Comparison of ENCODE assay signal across 23 mouse cellular contexts in genomic region chr2:119845882-119846546, GRCm38 (mm10). TPM values are rescaled to one million over a fixed set of nuclear protein-coding genes. Genes with fewer than 3 reads are reported as not detected.
DNase-seq lines count a peak whose midpoint lies in the region; ATAC-seq and TF ChIP-seq lines count a peak whose summit lies in the region.
"Had no signal": no experiment of that assay in that cellular context is flagged by ENCODE, and none has a peak within 500 bp of the region (broad histone marks: within the 10 kb centered on the region; RNA-seq: fewer than 3 reads in every experiment).

No protein-coding gene starts in this region.

- no peak for TF ChIP-seq EP300 in stomach, postnatal 0 days (optimal IDR thresholded peaks at IDR 0.05)

- no peak overlapping the region for H3K4me2 ChIP-seq in liver, embryonic 11.5 days
- no peak overlapping the region for H3K4me2 ChIP-seq in stomach, postnatal 0 days (replicated peaks; ENCODE audit: low read depth)
- H3K4me2 ChIP-seq: embryonic facial prominence, embryonic 13.5 days; forebrain, embryonic 12.5 days; forebrain, embryonic 15.5 days; heart, embryonic 13.5 days; hindbrain, embryonic 12.5 days; hindbrain, embryonic 15.5 days had no signal

- H3K4me1 ChIP-seq in liver, adult 2 months (ENCODE audit: control insufficient read depth, insufficient read depth, low read length): peaks cover 4% of the 10 kb centered on the region; the same call in 1 of the 2 replicates
- H3K4me1 ChIP-seq in liver, embryonic 11.5 days (replicated peaks; ENCODE audit: control insufficient read depth, insufficient read depth, low read length): no peaks in the 10 kb centered on the region
- no peaks in the 10 kb centered on the region for H3K4me1 ChIP-seq in stomach, postnatal 0 days (replicated peaks; ENCODE audit: control insufficient read depth, insufficient read depth)
- H3K4me1 ChIP-seq: embryonic facial prominence, embryonic 10.5 days; embryonic facial prominence, embryonic 13.5 days; forebrain, embryonic 12.5 days; forebrain, embryonic 15.5 days; hindbrain, embryonic 12.5 days; hindbrain, embryonic 15.5 days had no signal

- no peak for ATAC-seq in liver, embryonic 11.5 days (replicated peaks; ENCODE audit: low FRiP score)
- peak; percentile 86 for ATAC-seq in megakaryocyte-erythroid progenitor cell, adult 5-6 weeks (replicated peaks; ENCODE audit: low FRiP score, low TSS enrichment, poor library complexity, severe bottlenecking)
- peak; percentile 87 for ATAC-seq in stomach, postnatal 0 days (ENCODE audit: low FRiP score, low TSS enrichment)
- ATAC-seq: activated CD4-positive, CD25-positive, alpha-beta regulatory T cell, adult 4 months; CD4-positive, CD25-positive, alpha-beta regulatory T cell, adult 4 months; forebrain, embryonic 15.5 days had no signal

- peak; percentile 28 for DNase-seq in cerebellum, adult 9-11 months
- no peak for DNase-seq in cerebellum, postnatal 14 days
- DNase-seq in liver, adult 2 months (ENCODE audit: extremely low read depth, low read depth, low spot score): peak; percentile 54
- DNase-seq in liver, embryonic 11.5 days (ENCODE audit: low spot score): no peak
- DNase-seq in stomach, postnatal 0 days (ENCODE audit: low spot score): peak; percentile 45
- no peak for DNase-seq in neural tube, embryonic 10.5 days (ENCODE audit: extremely low spot score, low spot score)
- no peak for DNase-seq in lung, postnatal 25 days (ENCODE audit: low spot score)
- DNase-seq: adrenal gland, adult 8-10 months; adrenal gland, postnatal 25 days; embryo, embryonic 11 days had no signal

- H3K9me3 ChIP-seq in liver, embryonic 11.5 days (ENCODE audit: control insufficient read depth, low read length): no peaks in the 10 kb centered on the region
- H3K9me3 ChIP-seq in stomach, postnatal 0 days (ENCODE audit: control insufficient read depth, low read length): no peaks in the 10 kb centered on the region
- H3K9me3 ChIP-seq: embryonic facial prominence, embryonic 10.5 days; embryonic facial prominence, embryonic 13.5 days; forebrain, embryonic 12.5 days; forebrain, embryonic 15.5 days; heart, embryonic 10.5 days; heart, embryonic 13.5 days; hindbrain, embryonic 12.5 days; hindbrain, embryonic 15.5 days had no signal

- no peaks in the 10 kb centered on the region for H3K79me2 ChIP-seq in liver, adult 2 months (ENCODE audit: control insufficient read depth, insufficient read depth, low read length)

- 24% methylated on average over 2 of the region's 2 CpGs for WGBS in liver, adult 2 months
- WGBS in liver, embryonic 11.5 days: 54% methylated on average over 2 of the region's 2 CpGs
- WGBS in stomach, postnatal 0 days: 59% methylated on average over 2 of the region's 2 CpGs

- no peaks in the 10 kb centered on the region for H3K27me3 ChIP-seq in liver, adult 2 months (ENCODE audit: control insufficient read depth, insufficient read depth, low read length)
- H3K27me3 ChIP-seq in liver, embryonic 11.5 days (replicated peaks; ENCODE audit: control insufficient read depth, insufficient read depth, low read length): no peaks in the 10 kb centered on the region
- no peaks in the 10 kb centered on the region for H3K27me3 ChIP-seq in stomach, postnatal 0 days (ENCODE audit: control insufficient read depth, insufficient read depth, low read length)
- H3K27me3 ChIP-seq: embryonic facial prominence, embryonic 13.5 days; forebrain, embryonic 12.5 days; forebrain, embryonic 15.5 days; heart, embryonic 13.5 days; hindbrain, embryonic 12.5 days; hindbrain, embryonic 15.5 days had no signal

- no peak overlapping the region for H3K4me3 ChIP-seq in liver, adult 2 months (ENCODE audit: insufficient read depth, low read depth, low read length)
- no peak overlapping the region for H3K4me3 ChIP-seq in liver, embryonic 11.5 days (ENCODE audit: low read depth, low read length)
- H3K4me3 ChIP-seq in stomach, postnatal 0 days (ENCODE audit: low read depth, low read length): no peak overlapping the region
- H3K4me3 ChIP-seq: embryonic facial prominence, embryonic 10.5 days; embryonic facial prominence, embryonic 13.5 days; erythroblast, embryonic 14.5 days; forebrain, embryonic 12.5 days; forebrain, embryonic 15.5 days; heart, adult 2 months; heart, embryonic 10.5 days; heart, embryonic 13.5 days; hindbrain, embryonic 12.5 days; hindbrain, embryonic 15.5 days had no signal

- TF ChIP-seq POLR2A in liver, adult 2 months (IDR thresholded peaks at IDR 0.05; ENCODE audit: extremely low read depth, insufficient read depth, low read length): no peak

- no peak overlapping the region for H3K9ac ChIP-seq in liver, adult 2 months (ENCODE audit: low read depth, low read length)
- H3K9ac ChIP-seq in liver, embryonic 11.5 days (ENCODE audit: low read depth, low read length): no peak overlapping the region
- no peak overlapping the region for H3K9ac ChIP-seq in stomach, postnatal 0 days (ENCODE audit: low read length)
- H3K9ac ChIP-seq: embryonic facial prominence, embryonic 13.5 days; forebrain, embryonic 12.5 days; forebrain, embryonic 15.5 days; heart, embryonic 13.5 days; hindbrain, embryonic 12.5 days; hindbrain, embryonic 15.5 days had no signal

- no peak for TF ChIP-seq CTCF in liver, adult 2 months (IDR thresholded peaks at IDR 0.05; ENCODE audit: low read depth, low read length)
- no peak for TF ChIP-seq CTCF in stomach, postnatal 0 days (IDR thresholded peaks at IDR 0.05; ENCODE audit: low read depth)

- H3K27ac ChIP-seq in liver, adult 2 months (replicated peaks; ENCODE audit: insufficient read depth, low read depth, low read length): no peak overlapping the region
- H3K27ac ChIP-seq in liver, embryonic 11.5 days (ENCODE audit: low read depth, low read length): no peak overlapping the region
- no peak overlapping the region for H3K27ac ChIP-seq in stomach, postnatal 0 days (replicated peaks)
- H3K27ac ChIP-seq: embryonic facial prominence, embryonic 10.5 days; embryonic facial prominence, embryonic 13.5 days; forebrain, embryonic 12.5 days; forebrain, embryonic 15.5 days; heart, adult 2 months; heart, embryonic 10.5 days; heart, embryonic 13.5 days; hindbrain, embryonic 12.5 days; hindbrain, embryonic 15.5 days had no signal

- H3K36me3 ChIP-seq in liver, adult 2 months (ENCODE audit: control insufficient read depth, insufficient read depth, low read length): no peaks in the 10 kb centered on the region
- H3K36me3 ChIP-seq in liver, embryonic 11.5 days (ENCODE audit: control insufficient read depth, insufficient read depth, low read length): no peaks in the 10 kb centered on the region
- no peaks in the 10 kb centered on the region for H3K36me3 ChIP-seq in stomach, postnatal 0 days (ENCODE audit: control insufficient read depth, insufficient read depth, low read length)
- H3K36me3 ChIP-seq: embryonic facial prominence, embryonic 10.5 days; embryonic facial prominence, embryonic 13.5 days; forebrain, embryonic 12.5 days; forebrain, embryonic 15.5 days; heart, embryonic 10.5 days; heart, embryonic 13.5 days; hindbrain, embryonic 12.5 days; hindbrain, embryonic 15.5 days had no signal

RNA-seq across cellular contexts. Expression of gene Tyro3, which starts 48.5 kb away (rescaled TPM):
- 0.18 and 0.34 TPM in 2 replicates for total RNA-seq in liver, adult 2 months (2014; rRNA removed)
- 0.14 and 0.39 TPM in 2 replicates for polyA plus RNA-seq in liver, adult 2 months (2012; rRNA removed)
- 5.8 and 5.9 TPM in 2 replicates for polyA plus RNA-seq in liver, embryonic 11.5 days (2014; fragmentation: Nextera tagmentation; extraction: Ambion mirVana)
- total RNA-seq in megakaryocyte-erythroid progenitor cell, adult 5-6 weeks (2014; fragmentation: Nextera tagmentation): 0.45 TPM in 1 of 2 replicates, not detected in the other
- total RNA-seq in megakaryocyte-erythroid progenitor cell, adult 5-6 weeks (2017): not detected in 2 replicates
- 20.6 and 22.8 TPM in 2 replicates for polyA plus RNA-seq in stomach, postnatal 0 days (2015; fragmentation: Nextera tagmentation; extraction: Ambion mirVana)
- polyA plus RNA-seq: erythroblast, embryonic 14.5 days had no signal

RNA-seq across cellular contexts. Expression of gene Mga, which starts 51.0 kb away (rescaled TPM):
- 22.0 and 30.4 TPM in 2 replicates for total RNA-seq in liver, adult 2 months (2014; rRNA removed)
- polyA plus RNA-seq in liver, adult 2 months (2012; rRNA removed): 5.5 and 7.0 TPM in 2 replicates
- 22.0 and 23.9 TPM in 2 replicates for polyA plus RNA-seq in liver, embryonic 11.5 days (2014; fragmentation: Nextera tagmentation; extraction: Ambion mirVana)
- 76.3 and 98.4 TPM in 2 replicates for total RNA-seq in megakaryocyte-erythroid progenitor cell, adult 5-6 weeks (2014; fragmentation: Nextera tagmentation)
- total RNA-seq in megakaryocyte-erythroid progenitor cell, adult 5-6 weeks (2017): 82.5 and 83.6 TPM in 2 replicates
- polyA plus RNA-seq in stomach, postnatal 0 days (2015; fragmentation: Nextera tagmentation; extraction: Ambion mirVana): 9.4 TPM in 2 replicates

RNA-seq across cellular contexts. Expression of gene Rpap1, which starts 58.7 kb away (rescaled TPM):
- total RNA-seq in liver, adult 2 months (2014; rRNA removed): 2.4 and 3.3 TPM in 2 replicates
- polyA plus RNA-seq in liver, adult 2 months (2012; rRNA removed): 6.2 and 10.5 TPM in 2 replicates
- polyA plus RNA-seq in liver, embryonic 11.5 days (2014; fragmentation: Nextera tagmentation; extraction: Ambion mirVana): 29.1 and 30.0 TPM in 2 replicates
- total RNA-seq in megakaryocyte-erythroid progenitor cell, adult 5-6 weeks (2014; fragmentation: Nextera tagmentation): 22.5 and 24.4 TPM in 2 replicates
- total RNA-seq in megakaryocyte-erythroid progenitor cell, adult 5-6 weeks (2017): 5.0 and 9.1 TPM in 2 replicates
- 10.1 and 10.4 TPM in 2 replicates for polyA plus RNA-seq in stomach, postnatal 0 days (2015; fragmentation: Nextera tagmentation; extraction: Ambion mirVana)

Comparison
In these comparisons a context has a peak if more than half of its experiments do, and no peak if none do; other contexts are left out.
1. DNase-seq: peak in cerebellum, adult 9-11 months (single experiment), liver, adult 2 months (single experiment) and stomach, postnatal 0 days (single experiment); none in cerebellum, postnatal 14 days (0 of 2), liver, embryonic 11.5 days (single experiment), neural tube, embryonic 10.5 days (single experiment) and lung, postnatal 25 days (single experiment).